Mouse (Mus musculus): ENCODE measurements around the gene Rora.

Rora gene

DNA sequence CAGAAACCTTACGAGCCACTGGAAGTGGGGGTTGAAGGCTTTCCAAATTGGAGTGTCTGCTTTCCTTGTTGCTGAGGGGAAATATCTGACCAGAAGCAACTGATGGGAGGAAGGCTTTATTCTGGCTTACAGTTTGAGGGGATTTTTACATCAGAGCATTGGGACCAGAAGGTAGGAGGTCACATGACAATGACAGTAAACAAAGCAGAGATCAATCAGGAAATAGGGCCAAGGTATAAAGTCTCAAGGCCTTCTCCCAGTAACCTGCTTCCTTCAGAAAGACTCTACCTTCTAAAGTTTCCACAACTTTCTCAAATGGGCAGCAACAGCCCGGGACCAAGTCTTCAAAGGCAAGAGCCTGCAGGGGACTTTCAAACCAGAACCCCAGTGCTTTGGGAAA, 34.6 kb downstream of the Rora start:
- DNase-seq (ENCODE audit: low read depth): no peak

DNA sequence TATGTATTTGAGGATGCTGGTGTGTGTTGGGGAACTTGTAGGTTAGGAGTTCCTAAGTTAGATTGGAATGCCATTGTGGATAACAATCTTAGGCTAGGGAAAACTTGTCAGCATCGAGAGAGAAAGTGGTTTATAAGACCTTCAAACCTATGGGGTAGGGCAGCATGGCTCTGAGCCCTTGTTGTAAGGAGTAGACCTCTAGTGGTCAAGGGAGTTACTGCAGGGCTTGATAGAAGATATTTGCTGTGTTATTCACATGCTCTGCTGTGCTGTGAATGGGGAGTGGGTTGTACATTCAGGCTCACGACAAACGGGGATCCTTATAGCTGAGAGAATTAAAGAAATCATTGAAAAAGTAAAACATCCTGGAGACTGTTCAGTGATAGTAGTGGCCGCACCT, 35.8 kb downstream of the Rora start:
- DNase-seq (ENCODE audit: low read depth): peak; percentile 59

DNA sequence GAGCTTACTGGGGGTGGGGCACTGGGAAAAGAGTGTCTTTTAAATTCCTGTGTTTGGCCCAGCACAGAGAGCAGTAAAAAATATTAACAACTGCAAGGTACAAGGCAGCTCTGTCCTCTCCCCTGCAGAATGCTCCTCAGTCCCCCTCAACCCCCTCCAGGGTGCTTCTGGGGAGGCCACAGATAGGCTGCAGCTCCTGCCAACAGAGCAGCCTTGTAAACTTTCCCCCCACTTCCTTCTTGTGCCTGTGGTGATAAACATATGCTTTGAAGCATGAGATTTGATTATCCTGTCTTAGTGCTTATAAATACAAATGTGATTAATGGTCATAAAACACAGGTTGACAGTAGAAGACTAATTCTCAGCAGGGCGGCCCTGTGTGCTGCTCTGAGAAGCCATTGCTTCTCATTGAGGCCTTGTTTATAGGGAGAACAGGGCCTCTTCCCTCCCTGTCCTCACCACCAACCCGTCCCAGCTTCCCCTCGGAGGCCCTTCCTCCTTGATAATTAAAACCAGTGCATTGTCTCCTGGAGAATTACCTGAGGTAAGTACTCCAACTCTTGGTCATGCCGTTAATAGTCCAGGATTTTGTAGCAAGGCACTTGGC, 41.4 kb downstream of the Rora start:
- no peak for DNase-seq (ENCODE audit: low read depth)

DNA sequence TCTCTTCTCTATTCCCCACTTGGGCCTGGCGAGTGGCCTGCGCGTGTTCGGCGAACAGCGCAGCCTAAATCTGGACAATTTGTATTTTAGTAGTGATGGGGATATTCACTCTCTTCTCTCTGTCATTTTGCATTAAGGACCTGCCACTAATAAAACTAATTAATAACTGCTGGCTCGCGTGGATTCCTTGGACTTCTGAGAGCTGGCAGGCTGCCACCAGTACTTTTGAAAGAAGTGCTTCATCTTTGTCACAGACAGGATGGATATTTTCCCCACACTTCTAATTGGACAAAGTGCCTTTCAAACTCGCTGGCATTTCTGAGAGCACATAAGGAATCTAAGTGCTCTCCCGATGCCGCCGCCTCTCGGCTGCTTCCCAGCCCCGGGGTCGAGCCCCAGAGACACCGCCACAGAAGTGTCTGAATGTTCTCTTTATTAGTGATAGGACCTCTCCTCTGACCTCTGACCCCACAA, 41.9 kb downstream of the Rora start:
- DNase-seq (ENCODE audit: low read depth): no peak

DNA sequence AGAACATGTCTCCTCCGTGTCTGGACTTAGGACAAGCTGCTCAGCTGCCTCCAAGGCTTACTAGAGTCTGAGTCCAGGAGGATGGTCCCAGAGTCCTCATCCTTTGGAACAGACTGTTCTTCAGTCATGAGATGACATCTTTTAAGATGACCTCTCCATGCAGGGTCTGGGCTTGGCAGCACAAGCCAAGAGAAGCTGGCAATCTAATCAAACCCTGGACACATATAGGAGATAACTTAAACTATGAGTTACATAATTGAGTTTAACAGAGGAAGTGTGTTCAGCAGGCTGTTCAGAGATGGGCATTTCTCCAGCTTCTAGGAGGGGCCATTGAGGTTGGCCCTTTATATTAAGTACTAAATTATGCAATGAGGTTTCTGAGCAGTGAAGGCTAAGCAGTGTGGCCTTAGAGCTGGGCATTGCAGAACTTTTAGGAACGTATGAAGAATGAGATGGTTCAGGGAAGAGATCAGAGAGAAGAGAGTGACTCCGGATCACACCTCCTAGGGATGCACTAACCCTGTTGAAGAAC, 42.9 kb downstream of the Rora start:
- DNase-seq (ENCODE audit: low read depth): no peak

DNA sequence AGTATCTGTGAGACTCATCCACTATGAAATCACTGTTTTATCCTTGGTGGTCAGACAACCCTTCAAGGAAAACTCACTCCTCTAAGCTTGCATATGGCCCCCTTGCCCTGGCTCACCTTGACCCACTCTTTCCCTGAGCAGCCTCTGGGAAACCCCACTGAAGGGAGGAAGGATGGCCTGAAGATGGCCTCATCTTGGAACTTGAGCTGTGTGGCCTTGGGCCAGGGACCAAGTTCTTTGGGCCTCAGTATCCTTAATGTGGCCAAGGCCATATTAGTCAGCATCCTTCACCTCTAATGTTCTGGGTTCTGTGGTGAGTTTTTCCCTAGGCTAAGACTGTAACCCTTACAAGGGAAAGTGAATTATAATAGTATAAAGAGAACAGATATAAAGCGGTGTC, 45.8 kb downstream of the Rora start:
- DNase-seq (ENCODE audit: low read depth): no peak

DNA sequence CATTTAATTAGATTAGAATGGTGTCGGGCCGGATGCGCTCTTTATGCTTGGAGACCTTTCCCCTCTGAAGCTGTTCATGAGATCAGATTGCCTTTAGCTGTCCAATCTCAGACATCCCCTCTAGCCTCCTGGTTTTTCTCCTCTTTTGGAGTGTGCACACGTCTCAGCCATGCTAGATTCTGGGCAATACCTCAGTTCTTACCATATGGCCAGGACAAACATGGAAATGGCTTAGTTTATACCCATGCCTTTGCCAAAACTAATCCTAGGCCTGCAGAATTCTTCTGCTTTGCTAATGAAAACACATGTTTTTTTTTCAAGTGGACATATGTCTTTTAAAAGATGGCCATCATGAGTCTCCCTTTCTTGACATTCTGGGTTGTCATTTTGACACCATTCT, 46.3 kb downstream of the Rora start:
- DNase-seq (ENCODE audit: low read depth): no peak

DNA sequence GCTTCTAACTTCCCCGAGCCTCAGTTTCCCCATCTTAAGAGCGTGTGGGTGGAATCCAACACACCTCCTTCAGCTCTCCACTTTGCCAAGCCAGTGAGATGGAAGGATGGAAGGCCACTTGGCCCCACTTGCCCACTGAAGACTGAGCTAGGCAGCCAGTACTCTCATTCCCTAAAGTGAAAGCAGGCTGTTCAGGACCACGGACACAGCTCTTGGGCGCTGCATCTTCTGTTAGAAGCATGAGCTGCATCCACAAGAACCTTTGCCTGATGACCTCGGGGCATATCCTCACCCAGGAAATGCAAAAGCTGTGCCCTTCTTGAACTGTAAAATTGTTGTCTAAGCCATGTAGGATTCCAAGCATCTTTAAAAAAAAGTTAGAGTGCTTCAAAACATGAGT, 54.0 kb downstream of the Rora start:
- no peak for DNase-seq (ENCODE audit: low read depth)

DNA sequence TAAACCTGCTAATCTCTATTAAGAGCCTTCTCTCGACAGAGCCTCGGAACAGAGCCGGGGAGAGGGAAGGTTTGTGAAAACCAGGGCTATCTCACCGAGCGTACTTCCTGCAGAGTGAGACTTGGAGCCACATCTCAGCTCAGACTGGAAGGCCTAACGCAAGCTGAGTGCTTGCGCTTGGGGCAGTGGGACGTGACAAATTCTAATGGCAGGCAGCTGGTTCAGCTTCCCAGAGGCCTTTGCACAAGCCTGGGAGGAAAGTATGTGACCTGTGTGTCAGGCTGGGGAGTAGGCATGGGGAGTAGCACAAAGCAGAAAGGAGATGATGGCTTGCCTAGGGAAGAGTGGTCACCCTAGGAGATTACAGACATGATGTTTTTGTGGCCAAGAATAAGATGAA, 55.6 kb downstream of the Rora start:
- DNase-seq (ENCODE audit: low read depth): no peak

DNA sequence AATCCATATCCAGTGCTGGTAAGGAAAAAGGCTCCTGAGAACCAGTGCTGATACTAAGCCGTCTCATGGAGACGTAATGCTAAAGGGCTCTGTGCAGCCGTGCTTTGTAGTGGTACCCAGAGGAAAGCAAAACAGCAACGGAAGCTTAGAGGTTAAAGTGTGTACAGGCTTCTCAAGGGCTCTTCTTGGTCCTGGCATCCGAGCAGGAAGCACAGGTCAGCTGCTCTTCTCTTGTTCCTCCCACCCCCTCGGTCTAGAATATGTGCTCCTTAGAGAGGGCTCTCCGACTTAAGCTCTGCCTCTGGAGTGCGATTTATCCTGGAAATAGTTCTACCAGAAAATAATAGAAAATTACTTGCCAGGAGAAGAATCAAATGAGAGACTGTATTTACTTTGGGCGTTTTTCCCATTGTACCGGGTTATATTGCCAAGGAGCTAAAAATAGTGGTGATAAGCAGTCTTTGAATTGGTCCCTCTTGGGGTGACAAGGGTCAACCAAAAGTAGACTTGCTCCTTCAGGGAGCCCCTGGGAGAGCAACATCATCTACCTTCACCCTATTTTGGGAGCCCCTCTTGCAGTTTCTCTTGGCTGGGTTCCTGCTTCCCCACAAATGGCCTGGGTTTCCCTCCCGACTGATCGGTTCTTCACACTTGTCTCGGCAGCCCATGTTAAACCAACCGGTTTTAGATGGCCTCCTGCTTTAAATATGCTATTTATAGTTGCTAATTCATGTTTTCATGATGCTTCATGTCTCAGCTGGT, 57.5 kb downstream of the Rora start:
- no peak for DNase-seq (ENCODE audit: low read depth)

DNA sequence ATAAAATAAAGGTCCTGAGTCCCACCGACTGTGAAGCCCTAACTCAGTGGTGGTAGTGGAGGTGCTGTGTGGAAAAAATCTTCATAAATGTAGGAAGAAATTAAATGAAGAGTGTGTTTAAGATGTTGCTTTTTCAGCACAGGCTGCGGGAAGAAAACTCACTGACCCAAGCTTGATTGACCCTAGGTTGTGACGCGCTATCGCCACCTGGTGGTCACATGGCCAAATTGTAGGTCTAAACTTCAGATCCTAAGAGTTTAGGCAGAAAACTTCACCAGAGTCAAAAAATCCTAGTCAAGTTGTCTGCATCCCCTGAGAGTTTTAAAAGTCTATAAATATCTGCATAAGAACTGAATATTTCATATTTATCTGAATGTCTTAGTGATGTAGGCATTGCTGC, 63.4 kb downstream of the Rora start:
- DNase-seq (ENCODE audit: low read depth): peak; percentile 42

DNA sequence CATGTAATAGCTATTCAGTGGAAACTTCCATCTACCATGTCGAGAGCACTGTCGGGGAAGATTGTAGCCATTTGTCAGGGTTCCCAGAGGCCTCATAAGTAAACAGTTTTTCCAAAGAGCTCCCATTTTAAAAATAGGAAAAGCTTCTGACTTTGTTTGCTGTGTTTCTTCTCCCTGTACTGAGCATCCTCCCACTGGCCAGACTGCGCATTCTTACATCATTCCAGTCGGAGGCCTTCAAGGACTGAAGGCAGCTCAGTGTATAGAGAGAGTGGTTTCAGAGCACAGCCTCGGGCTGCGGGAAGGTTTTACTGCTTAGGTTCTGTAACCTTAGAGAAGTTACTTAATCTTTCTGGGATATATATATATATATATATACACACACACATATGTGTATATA, 64.8 kb downstream of the Rora start:
- no peak for DNase-seq (ENCODE audit: low read depth)

DNA sequence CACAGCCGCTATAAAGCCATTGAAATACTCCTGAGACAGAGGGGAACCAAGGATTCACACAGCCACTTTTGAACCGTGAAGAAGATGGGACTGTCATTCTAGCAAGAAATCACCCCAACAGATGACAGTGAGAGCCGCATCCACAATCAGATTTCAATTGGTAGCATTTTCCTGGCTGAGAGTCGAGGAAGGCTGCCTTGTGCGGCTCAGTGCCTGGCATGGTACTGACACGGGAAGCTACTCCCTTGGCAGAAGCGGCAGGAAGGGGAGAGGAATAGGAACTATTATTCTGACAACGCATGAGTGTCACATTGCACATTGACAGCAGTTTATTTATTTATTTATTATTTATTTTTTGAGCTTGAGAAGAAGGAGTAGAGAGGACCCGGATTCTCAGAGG, 65.7 kb downstream of the Rora start:
- no peak for DNase-seq (ENCODE audit: low read depth)

DNA sequence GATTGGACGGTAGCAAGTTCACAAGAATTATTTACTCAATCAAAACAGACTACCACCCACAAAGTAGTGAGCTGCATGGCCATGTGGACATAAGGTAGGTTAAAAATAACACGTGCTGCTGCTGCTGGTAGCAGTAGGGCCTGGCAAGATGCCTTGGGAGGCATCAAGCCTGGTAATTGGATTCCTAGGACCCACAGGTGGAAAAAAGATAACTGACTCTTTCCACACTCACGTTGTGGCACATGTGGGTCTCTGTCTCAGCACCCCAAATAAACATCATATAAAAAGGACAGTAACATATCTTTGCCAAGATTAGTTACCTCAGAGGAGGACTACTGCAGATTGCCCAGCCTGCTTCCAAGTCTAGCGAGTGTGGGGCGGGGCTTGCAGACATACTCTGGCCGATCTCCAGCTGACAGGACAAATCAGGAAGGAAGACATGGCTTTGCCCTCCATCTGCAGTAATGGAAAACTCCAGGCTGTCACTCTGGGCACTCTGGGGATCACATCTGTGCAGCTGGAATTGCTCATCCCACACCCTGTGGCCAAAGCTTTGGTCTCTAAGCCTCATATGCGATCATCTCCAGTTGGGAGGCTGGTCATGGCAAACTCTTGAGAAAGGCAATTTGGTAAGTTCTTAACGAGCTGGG, 71.2 kb downstream of the Rora start:
- no peak for DNase-seq (ENCODE audit: low read depth)

DNA sequence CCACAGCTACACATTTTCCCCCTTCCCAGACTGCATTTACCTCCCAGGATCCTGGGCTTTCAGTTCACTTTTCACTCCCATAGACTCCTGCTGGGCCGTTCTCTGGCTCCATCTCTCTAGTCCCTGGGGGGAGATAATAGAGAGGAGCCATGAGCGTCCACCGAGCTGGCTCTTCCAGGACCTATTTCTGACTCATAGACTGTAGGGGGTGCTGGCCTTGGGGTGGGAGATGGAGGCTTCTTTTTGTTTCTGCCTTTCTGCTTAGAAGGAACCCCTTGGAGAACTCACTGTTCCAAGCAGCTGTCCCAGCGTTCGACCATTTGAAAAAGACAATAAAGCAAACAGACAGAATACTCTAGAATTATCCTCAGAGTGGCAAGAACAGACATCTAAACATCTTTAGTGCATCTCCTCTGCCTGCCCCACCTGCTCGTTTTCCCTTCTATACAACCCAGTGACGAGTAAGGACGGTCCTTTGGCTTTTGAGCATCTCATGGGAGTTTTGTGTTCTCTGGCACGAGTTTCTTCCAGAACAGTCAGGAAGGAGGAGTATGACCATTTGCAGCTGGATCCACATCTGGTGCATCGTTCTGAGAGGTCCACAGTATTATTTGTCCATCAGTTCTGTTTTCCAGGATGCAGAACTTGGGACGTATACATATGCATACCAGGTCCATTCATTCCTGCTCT, 73.7 kb downstream of the Rora start:
- DNase-seq (ENCODE audit: low read depth): no peak

DNA sequence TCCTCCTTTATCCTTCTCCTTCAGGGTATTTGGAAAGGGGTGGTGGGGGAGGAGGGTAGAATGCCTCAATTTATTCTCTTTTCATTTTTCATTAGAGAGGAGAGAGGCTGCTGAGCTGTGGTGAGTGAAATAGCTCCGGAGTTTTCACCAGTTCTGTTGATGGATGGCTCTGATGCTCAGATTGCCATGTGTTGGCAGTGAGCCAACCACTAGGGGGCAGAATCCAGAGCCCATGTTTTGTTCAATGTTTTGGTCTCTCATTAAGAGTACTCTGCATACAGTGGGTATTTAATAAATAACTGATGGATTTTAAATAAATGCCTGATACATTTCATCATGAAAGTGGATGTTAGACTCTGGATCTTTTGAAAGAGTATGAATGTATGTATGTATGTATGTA, 77.9 kb downstream of the Rora start:
- DNase-seq (ENCODE audit: low read depth): no peak

DNA sequence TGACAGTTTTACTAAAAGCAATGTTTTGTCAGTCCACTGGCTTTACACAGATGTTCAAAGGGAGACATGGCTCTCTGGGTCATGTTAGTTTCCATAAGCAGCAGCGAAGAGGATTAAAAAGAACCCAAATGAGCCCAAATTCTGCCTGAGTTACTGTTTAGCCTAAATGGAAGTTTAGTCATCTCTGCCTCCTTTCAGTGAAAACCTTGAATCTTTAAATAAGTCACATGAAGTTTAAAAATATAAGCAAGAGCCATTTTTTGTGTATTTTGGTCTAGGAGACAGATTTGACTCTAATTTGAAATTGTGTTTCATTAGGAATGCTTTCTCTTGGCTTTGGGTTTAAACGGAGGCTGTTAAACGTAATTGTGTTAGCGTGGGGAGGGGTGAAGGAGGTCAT, 79.3 kb downstream of the Rora start:
- no peak for DNase-seq (ENCODE audit: low read depth)

DNA sequence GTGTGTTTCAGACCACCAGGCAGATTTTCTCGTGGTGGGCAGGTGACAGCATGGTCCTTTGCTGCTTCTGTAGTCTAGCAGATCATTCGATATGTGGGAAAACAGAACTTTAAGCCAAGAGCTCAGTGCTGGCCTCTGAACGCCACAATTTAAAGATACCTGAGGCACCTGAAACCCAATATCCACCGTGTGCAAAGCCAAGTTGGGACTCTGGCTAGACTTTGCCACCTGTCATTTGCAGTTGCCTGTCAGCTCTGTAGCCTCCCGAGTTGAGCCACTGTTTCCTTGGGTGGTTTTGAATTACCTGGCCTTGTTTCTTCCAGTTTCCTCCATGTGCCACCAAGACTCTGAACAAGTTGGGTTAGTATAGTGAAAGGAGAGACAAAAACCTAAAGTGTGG, 82.3 kb downstream of the Rora start:
- DNase-seq (ENCODE audit: low read depth): no peak

DNA sequence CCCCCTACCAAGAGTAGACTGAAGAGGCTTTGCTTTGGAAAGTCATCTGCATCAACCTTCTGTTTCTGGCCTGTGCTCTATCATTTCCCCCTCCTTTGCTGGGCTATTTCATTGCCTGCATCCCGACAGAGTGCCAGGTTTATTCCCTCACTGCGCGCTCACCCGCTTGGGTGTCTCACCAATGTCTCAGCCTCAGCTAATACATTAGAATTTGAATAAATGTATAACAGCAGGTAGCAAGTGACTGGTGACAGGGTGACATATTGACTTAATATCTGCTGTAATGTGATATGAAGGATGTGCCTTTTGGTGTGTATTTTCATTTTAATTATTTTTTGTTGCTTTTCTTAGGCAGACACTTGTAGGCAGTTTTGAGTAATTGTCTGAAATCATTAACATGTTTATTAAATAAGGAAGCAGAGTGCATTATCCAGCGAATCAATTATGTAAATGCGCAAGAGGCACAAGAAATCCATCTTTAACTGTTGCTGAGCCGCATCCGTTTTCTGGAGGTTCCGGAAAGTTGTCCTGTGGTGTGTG, 83.7 kb downstream of the Rora start:
- DNase-seq (ENCODE audit: low read depth): no peak

DNA sequence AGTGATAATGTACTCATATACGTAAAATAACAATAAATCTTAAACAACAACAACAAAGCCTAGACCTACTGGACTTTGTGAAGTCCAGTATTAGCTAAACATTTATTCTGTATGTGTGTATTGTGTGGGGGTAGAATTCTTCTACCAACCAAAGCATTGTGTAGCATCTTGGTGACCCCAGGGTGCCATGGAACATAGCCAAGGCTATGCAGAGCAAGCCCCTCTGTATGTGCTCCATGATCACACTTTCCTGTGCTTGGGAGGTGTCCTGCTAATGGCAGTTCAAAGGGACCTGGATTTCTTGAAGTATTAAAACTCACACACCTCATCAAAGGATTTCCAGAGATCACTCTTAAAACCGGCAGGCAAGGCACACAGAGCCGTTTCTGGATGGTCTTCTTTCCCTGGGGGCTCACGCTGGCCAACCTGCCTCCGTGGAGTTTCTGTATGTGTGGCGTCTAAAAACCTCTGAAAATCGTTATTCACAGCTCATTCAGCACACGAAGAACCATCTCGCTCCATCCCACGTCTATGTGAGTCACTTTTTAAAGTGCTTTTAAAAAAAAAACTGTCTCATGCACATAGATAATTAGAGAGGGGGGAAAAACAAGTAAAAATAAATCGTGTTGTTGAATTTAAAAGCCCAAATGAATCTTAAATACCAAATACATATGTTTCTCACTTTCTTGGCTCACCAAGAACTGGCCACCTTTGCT, 92.5 kb downstream of the Rora start:
- DNase-seq (ENCODE audit: low read depth): no peak

DNA sequence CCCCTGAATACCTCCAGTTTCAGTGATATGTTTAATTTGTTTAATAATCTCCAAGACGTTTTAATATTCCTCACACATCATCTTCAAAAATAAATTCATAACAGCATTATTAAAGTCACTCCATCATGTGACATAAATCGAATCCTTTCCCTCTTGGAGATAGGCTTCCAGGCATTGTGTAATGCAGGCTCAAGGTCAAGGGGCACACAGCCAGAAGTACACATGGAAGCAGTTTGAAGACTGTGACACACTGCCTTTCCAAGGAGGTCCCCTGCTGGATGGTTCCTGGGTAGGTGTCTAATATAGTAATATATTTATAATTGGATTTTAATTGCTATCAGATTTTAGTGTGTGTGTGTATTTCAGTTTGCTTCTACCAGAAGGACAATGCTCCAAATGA, 103.4 kb downstream of the Rora start:
- DNase-seq (ENCODE audit: low read depth): no peak

DNA sequence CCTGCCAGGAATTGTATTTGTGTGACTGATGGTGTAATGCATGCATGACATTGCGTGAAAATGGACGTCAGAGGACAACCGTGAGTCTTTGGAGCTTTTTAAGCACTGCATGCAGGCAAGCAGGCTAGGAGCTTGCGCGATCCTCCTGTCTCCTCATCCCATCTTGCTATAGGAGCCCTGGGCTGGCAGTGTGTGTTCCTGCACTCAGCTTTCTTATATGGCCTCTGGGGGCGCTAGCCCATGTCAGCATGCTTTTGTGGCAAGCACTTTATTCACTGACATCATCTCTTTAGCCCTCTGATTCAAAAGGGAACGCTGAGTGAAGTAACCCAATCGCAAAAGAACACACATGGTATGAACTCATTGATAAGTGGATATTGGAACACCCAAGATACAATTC, 105.7 kb downstream of the Rora start:
- peak; percentile 2 for DNase-seq (ENCODE audit: low read depth)

All from 416B (cell line).